Mouse (Mus musculus) midbrain, embryonic 14.5 days (tissue): ENCODE data around the gene Dtl. TPM values are rescaled to one million over a fixed set of nuclear protein-coding genes. Genes with fewer than 3 reads are reported as not detected.

Experiments
- ATAC-seq: fragments of 200-750 bp; cut with Nextera tagmentation; 2 replicates; pipeline ENCODE4 v1.8.0; 2017; ENCODE audit warnings: moderate number of reproducible peaks, moderate library complexity; ENCODE audit not compliant: low FRiP score, low TSS enrichment
- DNase-seq: peaks from one replicate; pipeline ENCODE4 v3.0.0-alpha.2; 2015
- H3K27ac ChIP-seq: fragments of 300-500 bp; sonication (generic); replicated peaks from 2 replicates; pipeline ENCODE4 v1.5.1; 2014; ENCODE audit warnings: mild to moderate bottlenecking, low read depth, low read length, moderate library complexity
- H3K27me3 ChIP-seq: fragments of 300-500 bp; sonication (generic); 2 replicates; pipeline ENCODE4 v1.6.1; 2014; ENCODE audit warnings: low read length, control low read depth, mixed read lengths; ENCODE audit not compliant: control insufficient read depth, insufficient read depth
- H3K36me3 ChIP-seq: fragments of 300-500 bp; sonication (generic); 2 replicates; pipeline ENCODE4 v1.6.1; 2014; ENCODE audit warnings: low read length, control low read depth; ENCODE audit not compliant: control insufficient read depth, insufficient read depth
- H3K4me1 ChIP-seq: fragments of 300-500 bp; sonication (generic); 2 replicates; pipeline ENCODE4 v1.6.1; 2014; ENCODE audit warnings: mild to moderate bottlenecking, antibody characterized with exemption, low read length, control low read depth; ENCODE audit not compliant: control insufficient read depth, insufficient read depth
- H3K4me2 ChIP-seq: fragments of 300-500 bp; sonication (generic); 2 replicates; pipeline ENCODE4 v1.6.1; 2014; ENCODE audit warnings: mild to moderate bottlenecking, low read length, moderate library complexity
- H3K4me3 ChIP-seq: fragments of 300-500 bp; sonication (generic); replicated peaks from 2 replicates; pipeline ENCODE4 v1.5.1; 2014; ENCODE audit warnings: low read depth, low read length
- H3K9ac ChIP-seq: fragments of 300-500 bp; sonication (generic); replicated peaks from 2 replicates; pipeline ENCODE4 v1.6.1; 2014; ENCODE audit warnings: mild to moderate bottlenecking, low read length, moderate library complexity
- H3K9me3 ChIP-seq: fragments of 300-500 bp; sonication (generic); 2 replicates; pipeline ENCODE4 v1.6.1; 2016; ENCODE audit warnings: low read length, control low read depth, mixed read lengths; ENCODE audit not compliant: control insufficient read depth
- WGBS: fragments of 180-500 bp; shearing (Covaris S2); extraction: QIAGEN DNeasy Blood & Tissue Kit; methylation state at CpG from one replicate; pipeline ENCODE4 v1.1.7; 2014; 5-methylcytosine and 5-hydroxymethylcytosine counted together
- polyA plus RNA-seq: library from polyadenylated mRNA; unstranded; fragments of >200 nt; fragmentation: Nextera tagmentation; extraction: Ambion mirVana; gene quantifications from 2 replicates; pipeline ENCODE4 v1.2.1, GENCODE M21; 2014

Gene Dtl
- polyA plus RNA-seq, 1 experiment from 2014 or later = 10.4 TPM

DNA sequence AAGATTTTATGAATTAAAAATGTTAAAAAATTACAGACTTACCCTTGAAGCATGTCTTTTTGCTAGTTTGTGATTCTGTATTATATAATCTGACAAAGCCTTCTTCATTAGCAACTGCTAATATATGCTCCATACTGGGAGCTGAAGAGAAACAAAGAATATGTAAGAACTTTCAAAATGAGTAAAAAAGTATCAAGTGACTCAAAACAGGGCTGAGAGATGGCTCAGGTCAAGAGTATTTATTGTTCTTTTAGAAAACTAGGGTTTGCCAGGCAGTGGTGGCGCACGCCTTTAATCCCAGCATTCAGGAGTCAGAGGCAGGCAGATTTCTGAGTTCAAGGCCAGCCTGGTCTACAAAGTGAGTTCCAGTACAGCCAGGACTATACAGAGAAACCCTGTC lies 5.7 kb downstream of the Dtl start:
- Histone ChIP-seq H3K36me3 (no peaks in the 10 kb centered on the region), H3K27me3 (no peaks in the 10 kb centered on the region), H3K4me1 (no peaks in the 10 kb centered on the region), H3K4me2 (no peak overlapping the region), H3K9ac (no peak overlapping the region), H3K4me3 (no peak overlapping the region), H3K27ac (no peak overlapping the region), H3K9me3 (no peaks in the 10 kb centered on the region)
- 91% methylated on average over 2 of the region's 2 CpGs for WGBS
- ATAC-seq = no peak
- DNase-seq = no peak

DNA sequence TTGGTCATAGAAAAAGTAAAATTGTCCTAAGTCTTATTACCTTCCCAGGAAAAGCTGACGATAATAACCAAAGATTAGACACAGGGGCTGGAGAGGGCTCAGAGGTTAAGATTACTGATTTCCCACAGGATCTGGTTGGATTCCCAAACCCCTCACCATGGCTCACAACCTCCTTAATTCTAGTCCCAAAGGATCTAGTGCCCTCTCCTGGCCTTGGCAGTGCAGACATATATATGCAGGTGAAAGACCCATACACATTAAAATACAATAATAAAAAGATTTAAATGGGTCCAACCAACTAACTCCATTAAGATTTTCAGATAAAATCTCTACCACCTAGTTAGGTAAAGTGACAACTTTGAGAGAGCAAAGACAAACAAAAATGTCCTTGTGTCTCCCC lies 7.5 kb downstream of the Dtl start:
- Histone ChIP-seq H3K27me3 (no peaks in the 10 kb centered on the region), H3K36me3 (no peaks in the 10 kb centered on the region), H3K4me3 (no peak overlapping the region), H3K9ac (no peak overlapping the region), H3K27ac (no peak overlapping the region), H3K4me1 (no peaks in the 10 kb centered on the region), H3K9me3 (no peaks in the 10 kb centered on the region), H3K4me2 (no peak overlapping the region)
- peak; percentile 36 for DNase-seq
- 81% methylated on average over 1 of the region's 1 CpGs for WGBS
- no peak for ATAC-seq

DNA sequence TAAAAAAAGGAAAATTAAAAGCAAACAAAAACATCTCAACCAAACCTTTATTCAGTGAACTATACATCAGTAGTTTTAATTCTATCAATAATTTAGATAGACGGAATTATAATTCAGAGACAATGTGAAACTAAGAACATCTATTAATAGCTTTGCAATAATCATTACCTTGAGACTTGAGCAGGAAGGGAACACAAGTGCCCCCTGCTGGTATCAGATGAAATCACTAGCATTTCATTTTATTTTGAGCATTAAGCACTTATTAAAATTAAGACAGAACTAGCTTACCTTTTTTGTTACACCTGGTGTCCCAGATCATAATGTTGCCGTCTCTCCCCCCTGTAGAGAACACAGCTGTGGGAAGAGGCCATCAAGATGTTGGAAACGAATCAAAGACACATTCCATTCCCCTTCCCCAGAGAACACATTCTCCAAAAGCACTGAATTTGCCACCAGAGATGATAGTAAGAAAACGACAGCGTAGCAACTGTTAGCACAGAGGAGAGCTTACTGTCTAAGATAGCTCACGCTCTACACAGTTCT lies 12.4 kb downstream of the Dtl start:
- H3K9me3 ChIP-seq = no peaks in the 10 kb centered on the region
- no peak overlapping the region for H3K27ac ChIP-seq
- H3K4me1 ChIP-seq = no peaks in the 10 kb centered on the region
- H3K36me3 ChIP-seq = no peaks in the 10 kb centered on the region
- no peaks in the 10 kb centered on the region for H3K27me3 ChIP-seq
- WGBS = 78% methylated on average over 6 of the region's 6 CpGs
- no peak overlapping the region for H3K4me3 ChIP-seq
- no peak overlapping the region for H3K9ac ChIP-seq
- no peak overlapping the region for H3K4me2 ChIP-seq
- ATAC-seq (no peak), DNase-seq (peak; percentile 78)

DNA sequence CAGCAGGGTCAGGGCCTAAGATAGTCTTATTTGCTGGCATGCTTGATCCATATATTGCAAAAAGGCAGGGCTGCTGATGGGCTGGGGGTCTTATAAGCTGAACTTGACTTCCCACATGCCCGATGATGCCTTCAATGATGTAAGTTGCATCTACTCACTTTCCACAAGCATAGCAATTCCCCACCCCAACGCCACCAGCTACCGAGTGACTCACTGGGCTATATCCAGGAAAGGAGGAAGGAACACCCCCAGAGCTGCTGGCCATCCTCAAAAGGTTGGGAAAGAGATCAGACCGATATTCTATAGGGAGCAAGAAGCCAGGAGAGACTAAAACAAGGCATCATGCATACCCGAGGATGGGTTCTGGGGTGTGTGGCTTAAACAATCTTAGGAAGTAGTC lies 15.6 kb downstream of the Dtl start:
- no peaks in the 10 kb centered on the region for H3K27me3 ChIP-seq
- no peaks in the 10 kb centered on the region for H3K4me1 ChIP-seq
- WGBS = 93% methylated on average over 5 of the region's 5 CpGs
- H3K9me3 ChIP-seq = no peaks in the 10 kb centered on the region
- no peak overlapping the region for H3K4me3 ChIP-seq
- H3K9ac ChIP-seq = no peak overlapping the region
- ATAC-seq (no peak), DNase-seq (no peak)
- H3K27ac ChIP-seq = no peak overlapping the region
- H3K4me2 ChIP-seq = no peak overlapping the region
- no peaks in the 10 kb centered on the region for H3K36me3 ChIP-seq

DNA sequence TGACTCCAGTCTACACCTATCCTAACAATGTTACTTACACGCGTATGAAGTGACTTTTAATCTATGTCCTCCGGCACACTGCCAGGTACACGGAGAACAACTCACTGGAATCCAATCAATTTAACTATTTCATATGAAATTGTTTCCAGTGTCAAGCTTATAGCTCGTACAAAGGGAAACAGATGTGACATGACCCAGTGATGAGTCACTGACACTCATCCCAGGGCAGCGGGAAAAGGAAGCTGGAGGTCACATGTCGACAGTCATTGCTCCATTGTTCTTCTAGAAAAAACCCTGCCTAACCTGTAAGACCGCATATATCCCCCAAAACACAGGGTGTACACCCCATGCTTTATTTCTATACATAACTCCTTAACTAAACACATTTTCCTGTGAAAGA lies 18.2 kb downstream of the Dtl start:
- Histone ChIP-seq H3K4me1 (no peaks in the 10 kb centered on the region), H3K4me2 (no peak overlapping the region), H3K9me3 (no peaks in the 10 kb centered on the region), H3K9ac (no peak overlapping the region), H3K27me3 (no peaks in the 10 kb centered on the region), H3K36me3 (no peaks in the 10 kb centered on the region), H3K27ac (no peak overlapping the region), H3K4me3 (no peak overlapping the region)
- WGBS = 90% methylated on average over 8 of the region's 8 CpGs
- ATAC-seq (no peak), DNase-seq (no peak)

DNA sequence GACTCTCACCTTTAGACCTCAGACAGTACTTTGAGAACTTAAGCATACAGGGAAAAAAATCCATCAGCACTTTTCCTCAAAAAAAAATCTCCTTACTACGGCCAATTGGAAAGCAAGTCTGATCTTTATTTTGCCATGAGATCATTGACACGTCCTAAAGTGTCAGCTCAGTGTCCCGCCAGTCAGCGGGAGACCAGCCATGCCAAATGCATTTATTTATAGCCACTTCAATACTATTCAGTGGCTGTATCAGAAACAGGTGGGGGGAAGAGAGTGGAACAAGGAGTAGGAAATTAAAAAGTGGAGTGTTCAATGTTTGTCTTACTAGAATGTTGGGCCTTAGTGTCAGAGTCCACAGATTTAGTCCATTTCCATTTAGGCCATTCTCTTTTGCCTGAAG lies 24.6 kb downstream of the Dtl start:
- H3K9ac ChIP-seq = no peak overlapping the region
- ATAC-seq (no peak), DNase-seq (no peak)
- no peaks in the 10 kb centered on the region for H3K36me3 ChIP-seq
- no peak overlapping the region for H3K27ac ChIP-seq
- no peaks in the 10 kb centered on the region for H3K9me3 ChIP-seq
- H3K4me1 ChIP-seq = no peaks in the 10 kb centered on the region
- no peak overlapping the region for H3K4me3 ChIP-seq
- WGBS = 66% methylated on average over 4 of the region's 4 CpGs
- H3K4me2 ChIP-seq = no peak overlapping the region
- H3K27me3 ChIP-seq = no peaks in the 10 kb centered on the region

DNA sequence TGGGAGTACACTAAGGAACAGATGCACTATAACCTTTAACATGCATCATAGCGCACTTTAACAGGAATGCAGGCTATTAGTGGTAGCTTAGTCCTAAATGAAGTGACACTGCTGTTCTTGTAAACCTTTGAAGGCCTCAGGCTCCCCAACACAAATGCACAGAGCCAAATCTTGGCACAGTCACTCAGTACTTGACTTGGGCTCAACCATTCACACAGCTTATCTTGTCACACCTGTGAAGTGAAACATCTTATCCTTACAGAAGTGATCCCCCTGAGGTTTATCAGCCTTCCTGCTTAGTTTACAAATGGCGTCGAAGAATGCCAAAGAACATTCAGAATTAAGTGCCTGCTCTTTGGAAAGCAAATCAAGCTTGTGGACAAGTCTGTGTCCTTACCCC lies 31.6 kb downstream of the Dtl start:
- H3K4me3 ChIP-seq = no peak overlapping the region
- WGBS = 91% methylated on average over 3 of the region's 3 CpGs
- H3K4me2 ChIP-seq = no peak overlapping the region
- ATAC-seq (no peak), DNase-seq (no peak)
- no peaks in the 10 kb centered on the region for H3K9me3 ChIP-seq
- H3K36me3 ChIP-seq = 0 out of 2 replicates have a peak, but pooled peaks cover 4% of the 10 kb centered on the region
- H3K4me1 ChIP-seq = no peaks in the 10 kb centered on the region
- no peak overlapping the region for H3K9ac ChIP-seq
- no peak overlapping the region for H3K27ac ChIP-seq
- no peaks in the 10 kb centered on the region for H3K27me3 ChIP-seq

DNA sequence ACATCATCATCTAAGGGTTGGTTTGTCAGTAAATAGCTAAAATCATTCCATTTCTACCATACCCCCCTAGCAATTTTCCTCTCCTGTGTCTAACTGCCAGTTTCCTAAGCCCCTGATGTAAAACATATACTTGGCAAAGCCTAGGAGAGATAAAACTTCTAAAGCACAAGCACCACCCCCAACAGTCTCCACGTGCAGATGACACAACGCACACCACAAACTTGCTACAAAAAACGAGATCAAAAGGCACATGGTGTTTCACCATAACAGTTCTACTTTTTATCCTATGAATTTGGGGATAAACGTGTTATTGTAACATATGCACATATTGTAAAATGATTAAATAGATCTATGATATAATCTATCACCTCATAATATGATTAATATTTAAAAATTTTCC lies 33.7 kb downstream of the Dtl start:
- Histone ChIP-seq H3K27ac (no peak overlapping the region), H3K4me2 (no peak overlapping the region), H3K4me3 (no peak overlapping the region), H3K27me3 (no peaks in the 10 kb centered on the region), H3K9ac (no peak overlapping the region), H3K9me3 (no peaks in the 10 kb centered on the region), H3K36me3 (0 out of 2 replicates have a peak, but pooled peaks cover 4% of the 10 kb centered on the region), H3K4me1 (no peaks in the 10 kb centered on the region)
- ATAC-seq = no peak
- 92% methylated on average over 4 of the region's 4 CpGs for WGBS
- no peak for DNase-seq

DNA sequence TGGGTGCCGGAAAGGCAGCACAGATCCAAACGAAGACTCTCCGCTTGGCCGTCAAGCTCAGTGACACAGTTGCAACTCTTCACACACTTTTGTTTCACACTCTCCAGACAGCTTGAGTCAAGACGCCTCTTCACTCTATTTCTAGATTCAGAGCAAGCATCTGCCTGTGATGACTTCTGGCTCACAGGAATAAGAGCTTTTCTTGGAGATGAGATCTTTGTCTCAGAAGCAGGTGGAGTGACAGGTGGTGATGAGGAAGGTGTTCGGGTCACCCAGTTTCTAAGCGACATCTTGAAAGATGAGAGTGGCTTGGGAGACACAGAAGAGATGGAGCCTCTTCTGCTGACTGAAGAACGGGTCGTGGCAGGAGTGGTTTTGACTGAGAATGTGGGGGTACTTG lies 34.3 kb downstream of the Dtl start:
- H3K27me3 ChIP-seq = no peaks in the 10 kb centered on the region
- H3K27ac ChIP-seq = no peak overlapping the region
- no peaks in the 10 kb centered on the region for H3K4me1 ChIP-seq
- no peak for ATAC-seq
- H3K36me3 ChIP-seq = 0 out of 2 replicates have a peak, but pooled peaks cover 4% of the 10 kb centered on the region
- 93% methylated on average over 9 of the region's 9 CpGs for WGBS
- no peak overlapping the region for H3K4me2 ChIP-seq
- no peak overlapping the region for H3K9ac ChIP-seq
- no peaks in the 10 kb centered on the region for H3K9me3 ChIP-seq
- DNase-seq = no peak
- H3K4me3 ChIP-seq = no peak overlapping the region
